Mouse (Mus musculus) stomach, postnatal 0 days (tissue): Measurements from ENCODE around the gene Zfp534. TPM values are rescaled to one million over a fixed set of nuclear protein-coding genes. Genes with fewer than 3 reads are reported as not detected.

ENCODE experiments used
- polyA plus RNA-seq: library from polyadenylated mRNA; unstranded; fragments of >200 nt; fragmentation: Nextera tagmentation; extraction: Ambion mirVana; gene quantifications from 2 replicates; pipeline ENCODE4 v1.2.1, GENCODE M21; 2015

Gene Zfp534
- polyA plus RNA-seq, 1 experiment from 2014 or later, result not detected

Other genes with a start within 250 kb of the Zfp534 start
- 1.2 and 1.6 TPM in 2 replicates for gene Zfp982, start 210.1 kb downstream of the Zfp534 start, polyA plus RNA-seq
- gene Gm16503, start 162.3 kb downstream of the Zfp534 start, polyA plus RNA-seq, result 0.08 and 0.13 TPM in 2 replicates
- gene Zfp985, start 149.3 kb downstream of the Zfp534 start, polyA plus RNA-seq, result 0.06 and 0.12 TPM in 2 replicates
- 0.70 and 0.84 TPM in 2 replicates for gene Zfp979, start 60.0 kb downstream of the Zfp534 start, polyA plus RNA-seq
- gene Zfp984, start 107.2 kb upstream of the Zfp534 start, polyA plus RNA-seq, result 4.3 and 4.6 TPM in 2 replicates
- 3.1 and 4.4 TPM in 2 replicates for gene Zfp933, start 145.8 kb upstream of the Zfp534 start, polyA plus RNA-seq
- 14.5 and 16.6 TPM in 2 replicates for gene Miip, start 166.3 kb upstream of the Zfp534 start, polyA plus RNA-seq
- 2.6 and 2.8 TPM in 2 replicates for gene Fv1, start 166.4 kb upstream of the Zfp534 start, polyA plus RNA-seq
- 26.7 and 27.2 TPM in 2 replicates for gene Mfn2, start 202.2 kb upstream of the Zfp534 start, polyA plus RNA-seq
- gene Plod1, start 234.2 kb upstream of the Zfp534 start, polyA plus RNA-seq, result 20.1 and 21.7 TPM in 2 replicates
- 13.3 and 15.5 TPM in 2 replicates for gene 2510039O18Rik, start 238.3 kb upstream of the Zfp534 start, polyA plus RNA-seq